Mouse (Mus musculus) bone marrow macrophage, adult 2 months (primary cell): Measurements from ENCODE around the gene Calb2.

Experiments
- CTCF ChIP-seq: IDR thresholded peaks from 2 replicates; pipeline ENCODE4 v1.5.1; 2012; ENCODE audit warnings: low read depth, mild to moderate bottlenecking, low read length, moderate library complexity
- POLR2A ChIP-seq: IDR thresholded peaks from 2 replicates; pipeline ENCODE4 v1.6.1; 2012; ENCODE audit warnings: mild to moderate bottlenecking, low read depth, low read length, borderline replicate concordance

GRCm38 (mm10) chr8:110183748-110184147 is 15.7 kb upstream of the Calb2 start:
- TF ChIP-seq POLR2A (no peak), CTCF (no peak)
